Mouse (Mus musculus) hindbrain, embryonic 12.5 days (tissue): ENCODE results near the gene Btbd19. TPM values are rescaled to one million over a fixed set of nuclear protein-coding genes. Genes with fewer than 3 reads are reported as not detected.

ENCODE experiments used
- ATAC-seq: fragments of 200-750 bp; cut with Nextera tagmentation; 2 replicates; pipeline ENCODE4 v1.8.0; 2017; ENCODE audit warnings: moderate TSS enrichment; ENCODE audit not compliant: low FRiP score
- H3K27ac ChIP-seq: fragments of 300-500 bp; sonication (generic); 2 replicates; pipeline ENCODE4 v1.5.1; 2016; ENCODE audit warnings: mild to moderate bottlenecking
- H3K27me3 ChIP-seq: fragments of 300-500 bp; sonication (generic); 2 replicates; pipeline ENCODE4 v1.6.1; 2016; ENCODE audit warnings: mild to moderate bottlenecking
- H3K36me3 ChIP-seq: fragments of 300-500 bp; sonication (generic); 2 replicates; pipeline ENCODE4 v1.6.1; 2016; ENCODE audit warnings: mild to moderate bottlenecking
- H3K4me1 ChIP-seq: fragments of 300-500 bp; sonication (generic); 2 replicates; pipeline ENCODE4 v1.6.1; 2016
- H3K4me2 ChIP-seq: fragments of 300-500 bp; sonication (generic); replicated peaks from 2 replicates; pipeline ENCODE4 v1.6.1; 2016; ENCODE audit warnings: mild to moderate bottlenecking
- H3K4me3 ChIP-seq: fragments of 300-500 bp; sonication (generic); 2 replicates; pipeline ENCODE4 v1.5.1; 2016; ENCODE audit warnings: mild to moderate bottlenecking
- H3K9ac ChIP-seq: fragments of 300-500 bp; sonication (generic); 2 replicates; pipeline ENCODE4 v1.6.1; 2016; ENCODE audit warnings: mild to moderate bottlenecking, moderate library complexity
- H3K9me3 ChIP-seq: fragments of 300-500 bp; sonication (generic); replicated peaks from 2 replicates; pipeline ENCODE4 v1.6.1; 2016; ENCODE audit warnings: mild to moderate bottlenecking
- WGBS: fragments of 180-500 bp; shearing (Covaris S2); methylation state at CpG from one replicate; pipeline ENCODE4 v1.1.7; 2016; 5-methylcytosine and 5-hydroxymethylcytosine counted together
- polyA plus RNA-seq: library from polyadenylated mRNA; unstranded; fragments of >200 nt; fragmentation: Nextera tagmentation; extraction: Ambion mirVana; gene quantifications from 2 replicates; pipeline ENCODE4 v1.2.1, GENCODE M21; 2016

Gene Btbd19
- 4.0 and 4.5 TPM in 2 replicates for polyA plus RNA-seq

DNA sequence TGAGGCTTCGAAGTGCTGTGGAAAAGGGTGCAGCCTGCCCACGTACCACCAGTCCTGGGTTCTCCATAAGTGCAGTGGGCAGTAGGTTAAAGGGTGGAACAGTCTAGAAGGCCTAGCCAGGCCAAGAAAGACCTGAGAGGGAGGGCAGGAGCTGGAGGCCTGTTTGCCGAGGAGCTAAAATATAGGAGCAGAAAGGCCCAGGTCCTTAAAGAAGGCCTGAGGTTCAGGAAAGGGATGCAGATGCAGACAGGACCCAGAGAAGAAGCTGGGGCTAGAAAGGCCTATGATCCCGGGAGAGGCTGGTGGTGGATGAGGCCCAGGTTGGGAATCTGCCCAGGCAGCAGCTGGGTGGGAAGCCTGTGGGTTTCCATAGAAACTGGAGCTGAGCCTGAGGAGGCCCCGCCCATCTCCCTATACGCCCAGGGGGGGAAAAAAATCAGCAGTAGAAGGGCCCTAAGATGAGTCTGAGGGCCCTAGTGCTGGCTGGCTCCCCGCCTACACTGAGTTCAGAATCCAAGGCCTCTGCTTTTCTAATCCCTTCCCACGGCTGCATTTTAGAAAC lies at the start of gene Btbd19:
Btbd19 (minus strand) TSS at position 378 of the 562 bp plus-strand sequence.
- H3K4me3 ChIP-seq = no peak within 1 kb of the TSS
- peak; percentile 29; the same call in 1 of the 2 replicates for ATAC-seq
- no peak within 1 kb of the TSS; the same call in 1 of the 2 replicates for H3K4me2 ChIP-seq
- peak within 1 kb of the TSS; percentile 79 for H3K27ac ChIP-seq
- H3K9ac ChIP-seq = peak within 1 kb of the TSS; percentile 36; the same call in 1 of the 2 replicates
- H3K27me3 ChIP-seq = no peaks in the 10 kb centered on the region
- no peaks in the 10 kb centered on the region for H3K9me3 ChIP-seq
- WGBS = 30% methylated on average over 8 of the region's 8 CpGs
- peaks cover 22% of the 10 kb centered on the region for H3K36me3 ChIP-seq
- H3K4me1 ChIP-seq = peaks cover 36% of the 10 kb centered on the region

DNA sequence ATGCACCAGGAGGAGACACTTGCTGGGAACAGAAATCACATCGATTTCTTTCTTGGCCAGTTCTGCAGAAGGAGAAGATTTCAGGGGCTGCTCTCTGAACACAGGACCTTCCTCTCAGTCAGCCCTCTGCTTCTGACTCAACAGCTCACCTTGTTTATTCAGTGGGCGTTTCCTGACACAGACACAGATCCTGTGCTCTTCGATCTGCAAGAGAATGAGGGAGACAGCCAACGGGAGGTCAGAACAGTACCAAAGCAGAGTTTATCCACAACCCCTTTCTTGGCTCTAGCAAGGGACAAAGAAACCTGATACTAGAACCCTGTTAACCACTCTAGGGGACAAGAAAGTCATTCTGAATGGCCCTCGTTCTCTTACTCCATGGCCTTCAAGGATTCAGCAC lies 44.4 kb upstream of the Btbd19 start:
- no peak overlapping the region for H3K4me2 ChIP-seq
- H3K4me1 ChIP-seq = no peaks in the 10 kb centered on the region
- H3K27ac ChIP-seq = no peak overlapping the region
- H3K27me3 ChIP-seq = no peaks in the 10 kb centered on the region
- no peaks in the 10 kb centered on the region for H3K9me3 ChIP-seq
- WGBS = 92% methylated on average over 5 of the region's 5 CpGs
- H3K9ac ChIP-seq = no peak overlapping the region
- peaks cover 88% of the 10 kb centered on the region for H3K36me3 ChIP-seq
- H3K4me3 ChIP-seq = no peak overlapping the region
- no peak for ATAC-seq

DNA sequence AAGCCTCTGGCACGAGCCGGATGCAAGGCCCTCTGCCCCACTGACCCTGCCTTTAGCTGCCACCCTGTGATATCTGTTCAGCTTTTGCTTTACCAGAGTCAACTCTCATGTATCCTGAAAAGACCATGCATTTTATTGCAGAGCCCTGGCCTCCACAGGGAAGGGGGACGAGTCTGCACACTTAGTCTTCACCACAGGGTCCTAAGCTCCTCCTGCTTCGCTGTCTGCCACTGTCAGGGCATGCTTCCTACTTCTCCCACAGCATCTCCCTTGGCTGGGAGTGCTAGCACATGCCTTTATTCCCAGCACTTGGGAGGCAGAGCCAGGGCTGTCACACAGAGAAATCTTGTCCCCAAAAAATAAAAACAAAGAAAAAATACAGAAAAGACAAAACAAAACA lies 35.7 kb upstream of the Btbd19 start:
- ATAC-seq = no peak
- Histone ChIP-seq H3K4me2 (no peak overlapping the region), H3K36me3 (peaks cover 47% of the 10 kb centered on the region), H3K27ac (no peak overlapping the region), H3K4me1 (no peaks in the 10 kb centered on the region), H3K27me3 (no peaks in the 10 kb centered on the region), H3K4me3 (no peak overlapping the region), H3K9ac (no peak overlapping the region), H3K9me3 (no peaks in the 10 kb centered on the region)
- WGBS = 74% methylated on average over 4 of the region's 4 CpGs

DNA sequence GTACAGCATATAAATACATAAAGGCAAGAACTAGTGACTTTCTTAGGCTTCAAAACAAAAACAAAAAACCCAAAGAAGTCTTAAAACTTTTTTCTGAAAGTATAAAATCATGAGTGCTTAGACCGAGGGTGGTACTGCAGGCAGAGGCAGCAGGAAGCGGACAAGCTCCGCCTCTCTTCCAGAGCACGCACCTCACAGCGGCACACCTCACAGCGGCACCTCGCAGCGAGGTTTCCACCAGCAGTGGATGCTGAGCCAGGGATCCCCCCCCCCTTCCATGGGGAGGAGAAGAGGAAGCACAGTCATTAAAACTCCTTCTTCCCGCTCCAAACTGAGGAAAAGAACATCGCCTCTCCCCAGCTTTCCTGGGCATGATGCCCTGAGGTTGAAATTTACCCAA lies 34.1 kb upstream of the Btbd19 start:
- H3K27ac ChIP-seq = no peak overlapping the region
- H3K36me3 ChIP-seq = peaks cover 35% of the 10 kb centered on the region
- H3K9me3 ChIP-seq = no peaks in the 10 kb centered on the region
- ATAC-seq = no peak
- 80% methylated on average over 10 of the region's 10 CpGs for WGBS
- H3K4me3 ChIP-seq = no peak overlapping the region
- no peaks in the 10 kb centered on the region for H3K27me3 ChIP-seq
- no peak overlapping the region for H3K9ac ChIP-seq
- H3K4me2 ChIP-seq = no peak overlapping the region
- H3K4me1 ChIP-seq = 0 out of 2 replicates have a peak, but pooled peaks cover 5% of the 10 kb centered on the region

DNA sequence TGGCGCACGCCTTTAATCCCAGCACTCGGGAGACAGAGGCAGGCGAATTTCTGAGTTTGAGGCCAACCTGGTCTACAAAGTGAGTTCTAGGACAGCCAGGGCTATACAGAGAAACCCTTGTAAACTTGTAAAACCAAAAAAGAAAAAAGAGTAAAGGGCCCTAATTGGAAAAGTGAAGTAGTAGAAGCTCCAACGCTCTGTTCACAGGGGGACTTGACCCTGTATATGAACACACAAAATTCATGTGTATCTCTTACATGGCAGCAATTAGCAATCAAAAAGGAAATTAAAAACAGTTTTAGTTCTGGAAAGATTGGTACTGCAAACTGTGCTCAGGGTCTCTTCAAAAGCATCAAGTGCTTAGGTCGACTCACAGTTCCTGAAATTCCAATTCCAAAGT lies 30.8 kb upstream of the Btbd19 start:
- ATAC-seq = no peak; the same call in 1 of the 2 replicates
- Histone ChIP-seq H3K27me3 (no peaks in the 10 kb centered on the region), H3K9me3 (no peaks in the 10 kb centered on the region), H3K4me3 (peak overlapping the region; percentile 95), H3K27ac (no peak overlapping the region), H3K9ac (peak overlapping the region; percentile 97), H3K4me1 (peaks cover 17% of the 10 kb centered on the region; the same call in 1 of the 2 replicates), H3K4me2 (peak overlapping the region; percentile 93), H3K36me3 (peaks cover 42% of the 10 kb centered on the region)
- WGBS = 26% methylated on average over 6 of the region's 6 CpGs

DNA sequence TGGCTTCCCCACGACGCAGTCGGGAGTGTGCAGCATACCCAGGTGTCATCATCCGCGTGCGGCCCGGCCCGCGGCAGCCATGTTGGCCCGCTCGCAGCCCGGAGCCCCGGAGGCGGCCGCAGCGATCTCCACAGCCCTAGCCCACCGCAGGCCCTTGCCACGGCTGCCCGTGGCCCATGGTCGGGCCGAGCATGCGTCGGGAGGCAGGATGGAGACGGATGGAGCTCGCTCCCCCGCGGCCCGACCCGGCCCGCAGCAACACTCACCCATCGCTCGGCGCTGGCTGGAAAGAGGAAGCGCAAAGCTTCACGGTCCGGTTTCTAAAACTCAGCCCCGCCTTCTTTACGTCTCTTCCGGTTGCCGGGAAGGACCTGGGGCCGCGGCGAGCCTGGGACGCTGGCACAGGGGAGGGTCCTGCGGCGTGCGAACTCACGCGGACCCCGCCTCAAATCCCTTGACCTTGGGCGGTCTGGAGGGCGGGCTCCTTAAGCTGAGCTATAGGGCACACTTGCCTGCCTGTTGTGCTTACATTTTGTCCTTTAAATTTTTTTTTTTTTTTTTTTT lies 30.3 kb upstream of the Btbd19 start, which contains the start of gene Rps8:
Rps8 (minus strand) TSS at position 452 of the 564 bp plus-strand sequence.
- peak within 1 kb of the TSS; percentile 97 for H3K9ac ChIP-seq
- no peaks in the 10 kb centered on the region for H3K27me3 ChIP-seq
- peak within 1 kb of the TSS; percentile 95 for H3K27ac ChIP-seq
- H3K36me3 ChIP-seq = peaks cover 47% of the 10 kb centered on the region
- peak; percentile 93 for ATAC-seq
- H3K4me3 ChIP-seq = peak within 1 kb of the TSS; percentile 95
- no peaks in the 10 kb centered on the region for H3K9me3 ChIP-seq
- WGBS = under 1% methylated on average over 41 of the region's 52 CpGs
- peaks cover 17% of the 10 kb centered on the region; the same call in 1 of the 2 replicates for H3K4me1 ChIP-seq
- peak within 1 kb of the TSS; percentile 93 for H3K4me2 ChIP-seq

DNA sequence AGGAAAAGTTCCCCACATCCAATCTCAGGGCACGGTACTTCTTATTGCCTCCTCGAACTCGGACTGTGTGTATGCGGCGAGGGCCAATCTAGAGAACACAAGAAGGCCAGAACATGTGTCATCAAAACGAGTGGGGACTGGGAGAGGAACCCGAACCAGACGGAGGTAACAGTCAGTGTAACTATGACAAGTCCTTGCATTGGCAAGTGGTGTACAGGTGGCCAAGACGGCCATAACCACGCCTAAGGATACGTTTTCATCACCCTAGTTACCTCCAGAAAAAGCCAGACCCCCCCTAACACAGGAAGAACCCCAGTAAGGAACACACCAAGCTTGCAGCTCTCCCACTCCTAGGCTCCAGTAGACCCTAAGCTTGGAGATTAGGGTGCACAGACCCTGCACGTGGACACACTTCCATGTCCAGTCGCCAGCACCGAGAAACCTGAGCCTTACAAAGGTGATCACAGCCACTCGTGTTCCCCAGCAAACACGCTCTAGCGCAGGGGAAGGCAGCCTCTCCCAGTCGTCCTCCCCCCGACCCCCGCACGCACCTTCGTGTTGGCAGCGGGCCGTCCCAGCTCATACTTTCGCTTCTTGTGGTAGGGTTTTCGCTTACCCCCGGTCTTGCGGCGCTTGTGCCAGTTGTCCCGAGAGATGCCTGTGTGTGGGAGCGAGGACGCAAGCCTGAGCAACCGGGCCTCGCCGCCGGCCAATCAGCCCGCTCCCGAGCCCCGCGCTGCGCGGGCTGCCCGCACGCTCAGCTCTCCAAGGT lies 29.7 kb upstream of the Btbd19 start:
- ATAC-seq = no peak; the same call in 1 of the 2 replicates

DNA sequence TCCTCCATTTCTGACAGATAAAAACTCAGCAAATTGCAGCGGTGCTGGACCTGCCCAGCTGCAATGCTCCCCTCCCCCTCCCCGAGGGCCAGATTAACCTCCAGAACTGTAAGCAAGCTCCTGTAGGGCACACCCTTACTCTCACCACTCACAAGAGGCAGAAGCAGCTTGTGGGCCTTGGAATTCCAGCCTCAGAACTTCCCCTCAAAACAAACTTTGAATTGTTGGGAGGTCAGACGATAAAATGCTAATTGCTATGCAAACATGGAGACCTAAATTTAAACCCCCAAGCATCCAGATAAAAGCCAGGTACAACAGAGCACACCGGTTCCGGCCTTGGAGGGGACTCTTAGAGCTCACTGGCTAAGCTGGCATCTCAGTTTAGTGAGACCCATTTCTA lies 27.2 kb upstream of the Btbd19 start:
- Histone ChIP-seq H3K9ac (no peak overlapping the region), H3K36me3 (peaks cover 66% of the 10 kb centered on the region), H3K27me3 (no peaks in the 10 kb centered on the region), H3K9me3 (no peaks in the 10 kb centered on the region), H3K4me3 (no peak overlapping the region), H3K4me2 (no peak overlapping the region), H3K27ac (no peak overlapping the region), H3K4me1 (peaks cover 17% of the 10 kb centered on the region; the same call in 1 of the 2 replicates)
- 83% methylated on average over 5 of the region's 5 CpGs for WGBS
- ATAC-seq = no peak

More for the DNA sequence above, 29.7 kb upstream of the Btbd19 start:
- H3K27ac ChIP-seq = peak overlapping the region; percentile 95
- H3K9me3 ChIP-seq = no peaks in the 10 kb centered on the region
- H3K4me2 ChIP-seq = peak overlapping the region; percentile 93
- peaks cover 51% of the 10 kb centered on the region for H3K36me3 ChIP-seq
- peak overlapping the region; percentile 95 for H3K4me3 ChIP-seq
- H3K4me1 ChIP-seq = peaks cover 17% of the 10 kb centered on the region; the same call in 1 of the 2 replicates
- H3K9ac ChIP-seq = peak overlapping the region; percentile 97
- no peaks in the 10 kb centered on the region for H3K27me3 ChIP-seq
- 3% methylated on average over 44 of the region's 44 CpGs for WGBS

DNA sequence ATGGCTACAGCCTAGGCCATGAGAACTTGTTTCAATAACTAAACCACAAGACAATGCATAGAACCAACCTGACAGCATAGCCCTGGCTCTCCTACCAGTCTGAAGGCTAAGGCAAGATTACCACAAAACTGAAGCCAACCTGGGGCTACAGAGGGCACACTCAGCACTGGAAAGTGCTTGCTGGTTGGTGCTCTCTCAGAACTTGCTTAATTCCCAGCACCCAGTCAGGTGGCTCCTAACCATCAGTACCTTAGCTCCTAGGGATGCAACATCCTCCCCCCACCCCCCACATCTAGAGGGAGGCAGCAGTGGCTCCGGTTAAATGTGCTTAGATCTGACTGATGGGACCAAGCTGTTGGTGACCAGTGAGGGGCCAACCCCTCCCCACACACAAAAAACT lies 25.9 kb upstream of the Btbd19 start:
- Histone ChIP-seq H3K36me3 (peaks cover 66% of the 10 kb centered on the region), H3K4me1 (peaks cover 17% of the 10 kb centered on the region; the same call in 1 of the 2 replicates), H3K4me3 (no peak overlapping the region), H3K27me3 (no peaks in the 10 kb centered on the region), H3K4me2 (no peak overlapping the region), H3K27ac (no peak overlapping the region), H3K9ac (no peak overlapping the region), H3K9me3 (no peaks in the 10 kb centered on the region)
- WGBS = 80% methylated on average over 1 of the region's 1 CpGs
- ATAC-seq = no peak

DNA sequence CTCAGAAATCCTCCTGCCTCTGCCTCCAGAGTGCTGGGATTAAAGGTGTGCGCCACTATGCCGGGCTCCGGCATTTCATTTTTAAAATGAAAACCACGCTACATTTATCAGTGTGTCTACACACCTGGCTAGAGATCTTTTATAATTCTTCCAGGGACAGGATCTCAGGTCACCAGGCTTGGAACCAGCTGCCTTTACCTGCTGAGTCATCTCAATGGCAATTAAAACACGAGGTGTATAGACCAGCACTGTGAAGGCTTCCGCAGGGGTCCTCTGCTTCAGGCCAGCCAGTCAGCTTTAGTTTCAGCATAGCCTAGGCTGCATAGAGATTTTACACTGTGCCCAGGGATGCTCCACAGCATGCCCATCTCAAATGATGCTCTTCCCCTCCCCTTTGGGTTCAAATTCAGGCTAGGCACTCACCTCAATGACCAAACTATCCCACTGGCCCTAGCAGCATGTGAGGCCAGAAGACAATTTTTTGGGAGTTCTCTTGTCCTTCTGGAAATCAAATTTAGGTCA lies 24.7 kb upstream of the Btbd19 start:
- H3K27me3 ChIP-seq = no peaks in the 10 kb centered on the region
- H3K27ac ChIP-seq = no peak overlapping the region
- H3K9me3 ChIP-seq = no peaks in the 10 kb centered on the region
- no peak overlapping the region for H3K4me2 ChIP-seq
- WGBS = 87% methylated on average over 6 of the region's 6 CpGs
- H3K4me3 ChIP-seq = no peak overlapping the region
- peaks cover 17% of the 10 kb centered on the region; the same call in 1 of the 2 replicates for H3K4me1 ChIP-seq
- peaks cover 66% of the 10 kb centered on the region for H3K36me3 ChIP-seq
- H3K9ac ChIP-seq = no peak overlapping the region
- ATAC-seq = no peak

DNA sequence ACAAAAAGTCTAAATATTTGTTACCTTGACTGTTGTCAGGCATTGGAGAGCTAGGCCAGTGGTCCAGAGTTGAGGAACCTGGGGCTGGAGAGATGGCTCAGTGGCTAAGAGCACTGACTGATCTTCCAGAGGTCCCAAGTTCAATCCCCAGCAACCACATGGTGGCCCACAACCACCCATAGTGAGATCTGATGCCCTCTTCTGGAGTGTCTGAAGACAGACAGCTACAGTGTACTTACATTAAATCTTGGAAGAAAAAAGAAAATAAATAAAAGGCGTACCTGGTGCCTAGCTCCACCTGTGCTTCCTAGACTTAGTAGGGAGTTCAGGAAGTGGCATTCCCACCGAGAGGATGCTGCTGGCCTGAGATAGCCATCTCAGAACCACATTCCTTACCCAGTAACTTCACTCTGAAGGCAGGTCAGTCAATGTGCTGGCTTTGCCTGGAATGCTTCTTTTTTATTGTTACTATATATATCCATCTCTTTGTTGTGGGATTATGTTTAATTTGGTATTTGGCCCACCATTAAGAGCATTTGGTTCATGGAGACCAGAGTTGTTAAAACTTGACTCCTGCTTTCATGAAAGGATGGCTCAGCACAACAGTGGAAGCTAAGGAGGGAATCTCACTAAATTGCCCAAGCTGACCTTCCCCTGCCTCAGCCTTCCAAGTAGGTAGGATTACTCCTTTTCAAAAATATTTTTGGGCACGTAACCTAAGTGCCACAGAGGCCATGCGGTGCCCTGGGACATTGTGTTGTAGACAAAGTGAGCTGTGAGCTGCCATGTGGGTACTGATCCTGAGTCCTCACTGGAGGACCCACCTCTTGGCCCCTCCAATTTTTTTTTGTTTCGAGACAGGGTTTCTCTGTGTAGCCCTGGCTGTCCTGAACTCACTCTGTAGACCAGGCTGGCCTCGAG lies 24.0 kb upstream of the Btbd19 start:
- Histone ChIP-seq H3K27me3 (no peaks in the 10 kb centered on the region), H3K27ac (no peak overlapping the region), H3K36me3 (peaks cover 62% of the 10 kb centered on the region), H3K4me2 (no peak overlapping the region), H3K9me3 (no peaks in the 10 kb centered on the region), H3K4me1 (peaks cover 11% of the 10 kb centered on the region; the same call in 1 of the 2 replicates), H3K4me3 (no peak overlapping the region), H3K9ac (no peak overlapping the region)
- ATAC-seq = no peak
- 72% methylated on average over 6 of the region's 6 CpGs for WGBS
